Mouse (Mus musculus): ENCODE measurements at regions not wholly inside any gene's neighbourhood (a gene's known extent, or its start where the extent isn't known, plus 50 kb on each side); places are given as distances from the start of the nearest gene placed in this dataset.
A peak's percentile ranks its signal among the peaks of the same experiment; 100 is the strongest.

DNA sequence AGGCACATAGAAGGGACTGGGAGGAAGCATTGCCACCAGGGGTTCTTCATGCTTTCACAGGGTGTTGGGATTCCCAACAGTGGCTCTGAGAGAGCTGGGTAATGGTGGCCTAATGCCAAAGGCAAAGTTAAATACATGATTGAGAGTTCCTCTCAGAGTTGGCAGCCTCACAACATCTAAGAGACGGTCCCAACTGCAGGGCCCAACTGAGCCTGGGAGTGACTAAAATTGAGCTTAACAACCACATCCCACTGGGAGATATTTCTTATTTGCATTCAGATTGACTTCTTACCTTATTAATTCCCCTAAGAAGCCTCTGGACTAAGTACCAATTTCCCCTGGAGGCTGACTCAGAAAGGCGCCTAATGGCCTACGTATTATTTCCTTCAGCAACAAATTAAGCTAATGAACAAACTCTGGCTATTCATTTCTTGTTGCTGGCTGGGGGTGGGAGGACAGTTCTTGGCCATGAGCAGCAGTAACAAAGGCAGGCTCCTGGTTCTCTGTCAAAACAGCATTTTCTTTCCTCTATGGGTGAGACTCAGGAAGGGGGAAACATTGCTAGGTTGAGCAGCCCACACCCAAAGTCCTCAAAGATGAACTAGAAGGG lies 77.0 kb upstream of the Adra1d start:
- H3K27ac ChIP-seq (ENCODE audit: low read length) = no peak overlapping the region
- WGBS = 72% methylated on average over 3 of the region's 3 CpGs
- H3K9ac ChIP-seq (replicated peaks; ENCODE audit: low read depth) = no peak overlapping the region
- no peaks in the 10 kb centered on the region for H3K27me3 ChIP-seq (replicated peaks; ENCODE audit: insufficient read depth, low read length)
- no peaks in the 10 kb centered on the region for H3K9me3 ChIP-seq (ENCODE audit: low read length)
- no peaks in the 10 kb centered on the region for H3K4me1 ChIP-seq (ENCODE audit: insufficient read depth, low read depth, low read length)
- no peak overlapping the region for H3K4me2 ChIP-seq (replicated peaks; ENCODE audit: low read depth, low read length)
- no peak overlapping the region for H3K4me3 ChIP-seq (ENCODE audit: low read depth, low read length)
- DNase-seq (ENCODE audit: low spot score) = no peak
- no peak for ATAC-seq
- no peak for TF ChIP-seq EP300 (IDR thresholded peaks at IDR 0.05)
- TF ChIP-seq CTCF (IDR thresholded peaks at IDR 0.05) = no peak
- H3K36me3 ChIP-seq (ENCODE audit: insufficient read depth, low read length) = no peaks in the 10 kb centered on the region

DNA sequence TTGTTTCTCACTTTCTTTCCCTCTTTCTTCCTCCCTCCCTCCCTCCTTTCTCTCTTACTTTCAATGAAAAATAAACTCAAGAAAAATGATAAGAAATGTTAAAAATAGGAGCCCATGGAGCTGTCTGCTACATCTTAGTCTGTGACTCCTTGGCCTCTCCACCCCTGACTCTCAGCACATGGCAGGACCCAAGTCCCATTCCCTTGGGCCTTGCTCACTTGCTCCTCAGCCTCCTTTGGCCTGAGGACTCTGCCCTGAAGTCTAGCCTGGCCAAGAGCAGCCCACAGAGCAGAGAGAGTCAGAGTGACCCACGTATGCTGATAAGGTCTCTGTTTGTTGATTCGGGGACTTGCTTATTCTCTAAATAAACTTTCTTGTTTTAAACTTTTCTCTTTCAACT lies 73.7 kb upstream of the Adra1d start:
- no peaks in the 10 kb centered on the region for H3K4me1 ChIP-seq (ENCODE audit: insufficient read depth, low read depth, low read length)
- 32% methylated on average over 2 of the region's 2 CpGs for WGBS
- H3K36me3 ChIP-seq (ENCODE audit: insufficient read depth, low read length) = no peaks in the 10 kb centered on the region
- H3K27ac ChIP-seq (ENCODE audit: low read length) = no peak overlapping the region
- no peak for DNase-seq (ENCODE audit: low spot score)
- TF ChIP-seq EP300 (IDR thresholded peaks at IDR 0.05) (no peak), CTCF (IDR thresholded peaks at IDR 0.05) (no peak)
- no peak overlapping the region for H3K4me3 ChIP-seq (ENCODE audit: low read depth, low read length)
- no peaks in the 10 kb centered on the region for H3K27me3 ChIP-seq (replicated peaks; ENCODE audit: insufficient read depth, low read length)
- H3K9ac ChIP-seq (replicated peaks; ENCODE audit: low read depth) = no peak overlapping the region
- H3K9me3 ChIP-seq (ENCODE audit: low read length) = no peaks in the 10 kb centered on the region
- H3K4me2 ChIP-seq (replicated peaks; ENCODE audit: low read depth, low read length) = no peak overlapping the region
- peak; percentile 17; the same call in 1 of the 2 replicates for ATAC-seq

DNA sequence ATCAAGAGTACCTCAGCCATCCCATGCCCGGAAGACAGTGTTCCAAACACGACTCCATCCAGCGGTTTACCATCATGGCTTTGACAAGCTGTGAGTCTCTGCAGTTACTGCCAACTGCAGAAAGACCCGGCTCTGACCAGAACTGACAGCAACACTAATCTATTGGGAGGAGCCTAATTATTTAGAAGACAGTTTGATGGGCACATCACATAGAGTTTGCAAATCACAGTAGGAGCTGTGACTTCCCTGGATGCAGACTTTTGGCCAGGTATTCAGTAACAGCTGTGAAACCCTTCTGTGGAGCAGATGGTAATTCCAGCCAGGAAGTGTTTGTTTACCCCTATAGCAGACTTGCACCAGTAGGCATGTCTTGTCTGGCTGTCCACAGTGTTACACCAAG lies 55.8 kb upstream of the Adra1d start:
- ATAC-seq = no peak
- H3K36me3 ChIP-seq (ENCODE audit: insufficient read depth, low read length) = no peaks in the 10 kb centered on the region
- H3K9ac ChIP-seq (replicated peaks; ENCODE audit: low read depth) = no peak overlapping the region
- no peak overlapping the region for H3K27ac ChIP-seq (ENCODE audit: low read length)
- no peaks in the 10 kb centered on the region for H3K9me3 ChIP-seq (ENCODE audit: low read length)
- no peak overlapping the region for H3K4me2 ChIP-seq (replicated peaks; ENCODE audit: low read depth, low read length)
- DNase-seq (ENCODE audit: low spot score) = no peak
- WGBS = 67% methylated on average over 4 of the region's 4 CpGs
- H3K27me3 ChIP-seq (replicated peaks; ENCODE audit: insufficient read depth, low read length) = no peaks in the 10 kb centered on the region
- H3K4me1 ChIP-seq (ENCODE audit: insufficient read depth, low read depth, low read length) = no peaks in the 10 kb centered on the region
- H3K4me3 ChIP-seq (ENCODE audit: low read depth, low read length) = no peak overlapping the region
- TF ChIP-seq EP300 (IDR thresholded peaks at IDR 0.05) = no peak
- TF ChIP-seq CTCF (IDR thresholded peaks at IDR 0.05) = no peak

DNA sequence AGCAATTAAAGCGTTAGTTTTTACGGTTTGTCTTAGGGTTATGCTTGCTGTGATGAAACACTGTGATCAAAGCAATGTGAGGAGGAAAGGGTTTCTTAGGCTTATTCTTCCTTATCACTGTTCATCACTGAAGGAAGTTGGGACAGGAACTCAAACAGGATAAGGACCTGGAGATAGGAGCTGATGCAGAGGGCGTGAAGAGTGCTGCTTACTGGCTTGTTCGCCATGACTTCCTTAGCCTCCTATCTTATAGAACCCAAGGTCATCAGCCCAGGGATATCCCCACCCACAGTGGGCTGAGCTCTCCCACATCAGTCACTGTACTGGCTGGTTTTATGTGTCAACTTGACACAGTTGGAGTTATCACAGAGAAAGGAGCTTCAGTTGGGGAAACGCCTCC lies 50.4 kb upstream of the Adra1d start:
- H3K9me3 ChIP-seq (ENCODE audit: low read length) = no peaks in the 10 kb centered on the region
- no peak overlapping the region for H3K4me2 ChIP-seq (replicated peaks; ENCODE audit: low read depth, low read length)
- ATAC-seq (no peak), DNase-seq (ENCODE audit: low spot score) (no peak)
- 48% methylated on average over 5 of the region's 5 CpGs for WGBS
- H3K4me3 ChIP-seq (ENCODE audit: low read depth, low read length) = no peak overlapping the region
- H3K9ac ChIP-seq (replicated peaks; ENCODE audit: low read depth) = no peak overlapping the region
- no peaks in the 10 kb centered on the region for H3K27me3 ChIP-seq (replicated peaks; ENCODE audit: insufficient read depth, low read length)
- H3K27ac ChIP-seq (ENCODE audit: low read length) = no peak overlapping the region
- no peaks in the 10 kb centered on the region for H3K36me3 ChIP-seq (ENCODE audit: insufficient read depth, low read length)
- no peak for TF ChIP-seq EP300 (IDR thresholded peaks at IDR 0.05)
- TF ChIP-seq CTCF (IDR thresholded peaks at IDR 0.05) = no peak
- no peaks in the 10 kb centered on the region for H3K4me1 ChIP-seq (ENCODE audit: insufficient read depth, low read depth, low read length)

All from lung, postnatal 0 days (tissue).